Mouse (Mus musculus) bone marrow macrophage, adult 2 months (primary cell): ENCODE measurements around the gene Rbck1.

ENCODE experiments used
- CTCF ChIP-seq: IDR thresholded peaks from 2 replicates; pipeline ENCODE4 v1.5.1; 2012; ENCODE audit warnings: low read depth, mild to moderate bottlenecking, low read length, moderate library complexity
- POLR2A ChIP-seq: IDR thresholded peaks from 2 replicates; pipeline ENCODE4 v1.6.1; 2012; ENCODE audit warnings: mild to moderate bottlenecking, low read depth, low read length, borderline replicate concordance

GRCm38 (mm10) chr2:152313926-152314325 is 18.5 kb downstream of the Rbck1 start:
- TF ChIP-seq POLR2A (no peak), CTCF (no peak)
